Mouse (Mus musculus): ENCODE results near the gene Anxa4.

Anxa4 gene

DNA sequence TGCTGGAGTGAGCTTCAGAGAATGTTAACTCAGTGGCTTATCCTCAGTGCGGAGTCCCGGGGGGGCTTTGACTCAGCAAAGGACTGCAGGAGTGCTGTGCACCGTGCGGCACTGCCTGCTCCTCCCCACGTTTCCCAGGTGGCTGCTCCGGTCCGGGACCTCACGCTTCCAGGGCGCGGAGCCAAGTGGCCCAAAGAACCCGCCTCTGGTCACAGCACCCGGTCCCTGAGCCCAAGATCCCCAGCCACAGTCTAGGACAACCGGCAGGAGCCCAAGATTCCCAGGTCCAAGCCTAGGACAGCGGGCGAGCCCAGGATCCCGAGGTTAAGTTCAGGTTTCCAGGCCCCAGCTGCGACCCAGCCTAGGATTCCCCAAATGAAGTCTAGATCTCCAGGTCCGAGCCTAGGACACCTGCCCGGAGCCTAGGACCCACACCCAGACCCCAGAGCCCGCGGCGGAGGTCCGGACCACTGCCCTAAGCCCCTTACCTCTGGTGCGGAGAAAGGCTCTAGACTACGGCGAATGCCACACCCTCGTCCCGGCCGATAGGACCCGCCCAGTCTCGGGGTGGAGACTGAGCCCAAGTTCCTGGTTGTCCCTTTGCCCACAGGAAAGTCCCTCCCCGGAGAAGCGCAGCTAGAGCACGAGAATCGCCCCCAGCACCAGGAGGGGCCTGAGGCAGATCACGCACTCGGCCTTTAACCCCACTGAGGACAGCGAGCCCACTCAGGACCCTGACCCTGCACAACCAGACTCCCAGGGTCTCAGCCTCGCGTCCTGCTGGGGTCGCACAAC lies at the start of gene Anxa4:
TSS of gene Anxa4 (minus strand) at position 564 of the 795 bp plus-strand sequence.
- peak; percentile 82 to 88 for DNase-seq

GRCm38 (mm10) chr6:86841949-86842348 lies 48.6 kb upstream of the Anxa4 start:
- DNase-seq: no peak

DNA sequence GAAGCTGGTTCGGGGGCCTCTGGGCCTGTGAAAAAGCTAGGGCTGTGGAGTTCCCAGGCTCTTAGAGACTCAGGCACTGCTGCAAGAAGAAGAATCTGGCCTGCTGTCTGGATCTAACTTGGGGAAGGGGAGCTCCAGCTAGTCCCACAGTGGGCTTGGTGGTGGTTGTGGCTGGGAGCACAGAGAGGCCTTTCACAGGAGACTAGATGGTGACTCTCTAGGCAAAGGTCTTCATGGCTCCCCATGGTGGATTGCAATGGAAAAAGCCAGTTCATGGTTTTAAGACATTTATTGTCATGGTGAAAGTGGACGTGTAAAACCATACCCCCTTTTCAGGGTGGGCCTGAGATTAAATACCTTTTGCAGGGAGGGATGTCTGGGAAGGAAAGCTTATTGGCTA lies 45.7 kb upstream of the Anxa4 start:
- DNase-seq: no peak

DNA sequence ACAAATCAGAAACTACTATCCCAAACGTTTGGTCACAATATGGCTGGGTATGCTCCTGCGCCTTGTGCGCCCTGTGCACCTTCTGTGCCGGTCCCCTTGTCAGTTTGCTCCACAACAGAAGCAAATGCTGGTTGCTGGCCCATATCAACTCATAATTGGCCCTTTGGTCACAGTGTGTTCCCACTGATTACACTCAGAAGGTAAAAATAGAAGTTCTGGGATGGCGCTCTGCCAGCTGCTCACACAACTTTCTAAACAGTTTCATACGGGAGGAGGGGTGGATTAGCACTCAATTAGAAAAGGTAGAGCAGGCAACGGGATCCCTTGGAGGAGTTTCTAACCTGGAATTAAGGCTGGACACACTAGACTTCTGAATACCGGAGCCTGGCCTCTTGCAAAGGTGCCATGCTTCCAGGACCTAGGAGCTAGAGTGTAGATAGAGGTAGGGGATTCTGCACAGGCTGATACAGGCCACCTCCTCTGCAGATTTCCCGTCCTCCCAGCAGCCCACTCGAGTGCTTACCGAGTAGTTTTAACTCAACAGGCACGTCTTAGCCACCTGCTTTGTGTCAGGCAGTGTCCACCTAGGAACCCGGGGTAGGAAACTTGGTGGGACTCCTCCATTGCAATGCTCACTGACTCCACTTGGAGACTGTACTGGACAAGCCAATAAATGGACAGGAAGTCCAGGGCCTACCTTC lies 39.6 kb upstream of the Anxa4 start:
- DNase-seq: peak; percentile 41 to 50

DNA sequence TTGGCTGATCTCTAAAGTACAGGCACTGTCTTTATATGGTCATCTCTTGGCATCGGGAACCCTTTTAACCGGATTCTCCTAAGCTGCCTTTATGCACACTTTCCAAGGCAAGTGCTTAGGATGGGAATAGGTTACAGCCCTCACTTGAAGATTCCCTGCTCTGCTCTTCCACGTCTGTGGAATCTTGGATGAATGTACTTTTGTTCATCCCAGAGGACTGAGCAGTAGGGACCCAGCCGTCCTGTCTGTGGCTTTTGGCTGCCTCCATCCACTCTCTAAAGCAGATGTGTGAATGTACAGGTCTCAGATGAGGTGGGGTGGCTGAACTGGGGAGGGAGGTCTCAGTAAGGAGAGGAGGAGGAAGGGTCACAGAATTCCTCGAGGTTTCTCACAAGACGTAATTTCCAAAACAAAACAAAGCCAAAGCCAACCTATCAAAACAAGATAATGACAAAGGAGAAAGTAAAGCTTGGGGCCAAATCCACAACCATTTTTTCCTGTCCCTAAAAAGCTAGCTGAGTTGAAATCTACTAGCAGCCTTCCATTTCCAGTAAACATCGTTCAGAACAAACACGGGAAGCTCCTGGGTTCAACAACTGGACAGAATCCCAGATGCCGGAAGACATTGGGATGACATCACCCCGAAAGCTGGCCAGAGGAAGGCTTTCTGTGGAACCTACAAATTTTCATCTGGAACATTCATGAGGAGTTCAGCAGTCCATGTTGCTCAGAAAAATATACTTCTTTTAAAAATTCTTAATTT lies 37.5 kb upstream of the Anxa4 start:
- peak in 1 of 2 experiments; percentile 26 for DNase-seq

GRCm38 (mm10) chr6:86829768-86830167 lies 36.4 kb upstream of the Anxa4 start:
- DNase-seq: no peak

DNA sequence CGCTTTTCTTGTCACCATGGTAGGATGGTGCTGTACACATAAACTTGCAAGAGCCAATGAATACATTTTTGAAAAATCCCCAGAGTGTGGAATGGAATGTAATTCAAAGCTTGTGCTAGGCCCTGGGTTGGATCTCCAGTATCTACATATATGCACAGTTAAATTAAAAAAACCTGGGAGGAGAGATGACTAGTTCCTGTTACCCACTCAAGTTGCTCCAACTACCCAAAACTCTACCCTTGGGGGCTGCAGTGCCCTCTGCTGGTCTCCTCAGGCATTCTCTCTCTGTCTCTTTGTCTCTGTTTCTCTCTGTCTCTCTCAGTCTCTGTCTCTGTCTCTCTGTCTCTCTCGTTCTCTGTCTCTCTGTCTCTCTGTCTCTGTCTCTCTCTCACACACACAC lies 34.0 kb upstream of the Anxa4 start:
- no peak for DNase-seq

- DNase-seq: no peak
These were observed 31.0 kb upstream of the Anxa4 start for GRCm38 (mm10) chr6:86824401-86824800.

DNA sequence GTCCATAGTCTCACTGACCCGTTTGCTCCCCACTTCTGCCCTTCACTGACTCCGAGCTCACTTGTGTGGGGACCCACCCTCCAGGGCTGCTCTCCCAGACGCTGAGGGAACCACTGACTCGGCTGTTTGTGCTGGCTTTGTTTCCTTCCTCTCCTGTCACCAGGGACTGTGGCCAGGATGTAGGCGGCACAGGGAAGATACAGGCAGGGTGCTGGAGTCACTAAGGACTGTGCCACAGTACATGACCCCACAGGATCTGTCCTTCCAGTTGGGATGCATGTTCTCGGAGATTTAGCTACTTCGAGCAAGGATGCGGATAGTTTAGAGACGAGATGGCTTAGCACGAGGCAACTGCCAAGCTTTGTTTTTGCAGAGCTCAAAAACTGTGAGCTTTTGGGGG lies 30.4 kb upstream of the Anxa4 start:
- peak; percentile 19 to 42 for DNase-seq

DNA sequence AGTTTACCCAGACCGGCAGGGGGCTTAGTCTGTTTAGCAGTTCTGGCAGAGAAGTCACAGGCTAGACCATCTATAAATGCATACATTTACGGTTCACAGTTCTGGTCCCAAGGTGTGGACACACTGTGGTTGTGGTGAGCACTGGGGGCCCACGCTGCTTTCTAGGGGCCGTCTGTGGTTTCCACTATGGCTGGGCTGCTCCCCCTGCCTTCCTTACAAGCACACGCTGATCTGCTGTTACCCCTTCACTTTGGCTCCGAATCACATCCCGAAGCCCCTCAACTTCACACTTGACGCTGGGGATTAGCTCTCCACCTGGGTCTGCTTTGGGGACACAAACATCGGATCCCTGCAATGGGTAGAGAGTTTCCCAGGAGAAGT lies 29.7 kb upstream of the Anxa4 start:
- DNase-seq: no peak

GRCm38 (mm10) chr6:86822285-86823050 lies 29.1 kb upstream of the Anxa4 start:
- DNase-seq: peak; percentile 72 to 84

- peak; percentile 23 to 24 for DNase-seq
These were observed 27.3 kb upstream of the Anxa4 start for GRCm38 (mm10) chr6:86820690-86821089.

DNA sequence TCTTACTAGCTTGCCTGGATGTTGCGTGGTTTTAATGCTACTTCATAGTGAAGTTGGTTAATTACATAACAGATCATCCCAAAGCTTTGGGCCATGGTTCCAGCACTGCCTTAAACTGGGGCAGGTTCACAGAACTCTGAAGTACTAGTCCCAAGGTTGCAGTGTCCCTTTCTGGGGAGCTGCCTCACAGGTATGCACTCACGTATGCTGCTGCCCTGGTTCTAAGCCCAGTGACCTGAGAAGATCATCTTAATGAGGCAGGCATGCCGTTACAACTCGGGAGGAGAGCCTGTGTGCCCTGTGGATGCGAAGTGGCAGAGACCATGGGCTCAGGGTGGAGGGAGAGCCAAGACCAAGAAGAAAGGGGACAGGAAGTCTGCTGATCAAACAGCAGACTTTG lies 26.5 kb upstream of the Anxa4 start:
- no peak for DNase-seq

- no peak for DNase-seq
These were observed 25.5 kb upstream of the Anxa4 start for GRCm38 (mm10) chr6:86818914-86819313.

GRCm38 (mm10) chr6:86816586-86816985 lies 23.2 kb upstream of the Anxa4 start:
- DNase-seq: peak; percentile 35 to 56

DNA sequence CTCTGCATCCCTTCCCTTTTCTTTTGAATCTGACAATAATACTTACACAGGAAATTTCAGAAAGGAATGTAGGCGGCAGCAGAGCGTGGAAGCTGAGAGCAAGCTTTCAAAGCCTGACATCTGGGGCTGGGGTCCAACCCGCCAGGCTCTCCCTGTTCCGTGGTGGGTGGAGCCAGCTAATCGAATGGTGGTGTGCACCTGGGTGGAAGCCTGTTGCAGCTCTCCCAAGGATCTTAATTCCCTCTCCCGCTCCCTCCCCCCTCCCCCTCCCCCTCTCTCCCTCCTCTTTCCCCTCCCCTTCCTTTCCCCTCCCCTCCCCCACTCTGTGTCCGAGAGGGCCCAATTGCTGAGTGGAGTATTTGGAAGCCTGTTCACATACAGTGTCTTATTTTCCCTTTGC lies 22.1 kb upstream of the Anxa4 start:
- peak; percentile 40 to 47 for DNase-seq

- no peak for DNase-seq
These were observed 21.5 kb upstream of the Anxa4 start for GRCm38 (mm10) chr6:86814926-86815325.

GRCm38 (mm10) chr6:86813341-86813740 lies 20.0 kb upstream of the Anxa4 start:
- DNase-seq: peak; percentile 81 to 82

DNA sequence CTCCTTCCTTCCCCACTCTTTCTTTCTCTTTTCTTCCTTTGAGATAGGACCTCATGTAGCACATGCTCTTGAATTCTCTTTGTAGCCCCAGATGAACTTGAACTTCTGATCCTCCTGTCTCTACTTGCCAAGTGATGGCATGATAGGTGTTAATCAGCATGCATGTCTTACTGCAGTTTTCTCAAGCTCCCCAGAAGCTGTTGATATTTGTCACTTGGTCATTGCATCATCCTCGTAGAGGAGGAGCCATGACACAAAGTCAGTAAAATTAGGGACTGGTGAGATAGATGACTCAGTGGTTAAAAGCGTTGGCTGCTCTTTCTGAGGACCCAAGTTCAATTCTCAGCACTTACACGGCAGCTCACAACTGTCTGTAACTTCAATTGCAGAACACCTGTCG lies 19.5 kb upstream of the Anxa4 start:
- DNase-seq: no peak

GRCm38 (mm10) chr6:86806455-86807086 lies 13.2 kb upstream of the Anxa4 start:
- DNase-seq: peak; percentile 79 to 84

GRCm38 (mm10) chr6:86804646-86805045 lies 11.3 kb upstream of the Anxa4 start:
- DNase-seq: no peak

DNA sequence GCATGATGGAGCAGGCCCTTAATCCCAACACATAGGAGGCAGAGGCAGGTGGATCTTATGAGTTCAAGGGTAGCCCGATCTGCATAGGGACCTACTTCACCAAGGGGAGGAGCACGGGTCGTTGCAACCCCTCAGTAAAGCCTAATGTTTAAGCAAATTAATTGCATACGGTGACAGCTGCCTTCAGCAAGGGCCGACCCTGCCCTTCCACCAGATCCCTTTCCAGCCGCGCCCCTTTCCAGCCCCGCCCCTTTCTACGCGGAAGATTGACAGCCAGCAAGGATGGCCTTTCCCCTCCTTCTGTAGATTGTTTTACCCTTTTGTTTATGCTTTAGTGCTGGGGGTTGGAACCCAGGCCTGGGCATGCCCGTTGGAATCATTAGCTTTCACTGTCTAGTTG lies 8.0 kb upstream of the Anxa4 start:
- DNase-seq: no peak

Measured in kidney, postnatal 4 days (tissue).